Mouse (Mus musculus) kidney, adult 2 months (tissue): ENCODE results near the gene Akap12. TPM values are rescaled to one million over a fixed set of nuclear protein-coding genes. Genes with fewer than 3 reads are reported as not detected.

Experiments used
- DNase-seq: peaks from one replicate; pipeline ENCODE4 v3.0.0; 2021
- H3K27ac ChIP-seq: fragments of 200-500 bp; 2 replicates; pipeline ENCODE4 v1.5.1; 2012; ENCODE audit warnings: low read depth, low read length, control low read depth, inconsistent platforms; ENCODE audit not compliant: insufficient read depth
- H3K27me3 ChIP-seq: fragments of 200-500 bp; replicated peaks from 2 replicates; pipeline ENCODE4 v1.6.1; 2012; ENCODE audit warnings: mild to moderate bottlenecking, moderate library complexity, low read length, inconsistent platforms; ENCODE audit not compliant: control insufficient read depth, insufficient read depth
- H3K36me3 ChIP-seq: fragments of 200-500 bp; 2 replicates; pipeline ENCODE4 v1.6.1; 2012; ENCODE audit warnings: mild to moderate bottlenecking, moderate library complexity, low read length, inconsistent platforms; ENCODE audit not compliant: control insufficient read depth, insufficient read depth
- H3K4me1 ChIP-seq: fragments of 200-500 bp; 2 replicates; pipeline ENCODE4 v1.6.1; 2011; ENCODE audit warnings: low read length; ENCODE audit not compliant: control insufficient read depth, insufficient read depth
- H3K4me3 ChIP-seq: fragments of 200-500 bp; 2 replicates; pipeline ENCODE4 v1.5.1; 2011; ENCODE audit warnings: mild to moderate bottlenecking, low read depth, low read length, control low read depth; ENCODE audit not compliant: insufficient read depth
- CTCF ChIP-seq: fragments of 200-500 bp; conservative IDR thresholded peaks from 2 replicates; pipeline ENCODE4 v1.5.1; 2011; ENCODE audit warnings: low read depth, mild to moderate bottlenecking, control low read depth, low read length, moderate library complexity, mixed read lengths; ENCODE audit not compliant: insufficient read depth, insufficient read length
- POLR2A ChIP-seq: fragments of 200-500 bp; IDR thresholded peaks from one replicate; pipeline ENCODE4 v1.6.1; 2011; ENCODE audit warnings: low read depth, low read length, control low read depth
- WGBS: fragments of 180-500 bp; shearing (Covaris S2); methylation state at CpG from one replicate; pipeline ENCODE4 v1.1.7; 2018; 5-methylcytosine and 5-hydroxymethylcytosine counted together
- polyA plus RNA-seq: library from polyadenylated mRNA; depleted of rRNA; stranded (reverse); fragments of >200 nt; gene quantifications from 2 replicates; pipeline ENCODE4 v1.2.3, GENCODE M21; 2012

The Akap12 gene
- polyA plus RNA-seq, 1 experiment = 6.0 TPM

DNA sequence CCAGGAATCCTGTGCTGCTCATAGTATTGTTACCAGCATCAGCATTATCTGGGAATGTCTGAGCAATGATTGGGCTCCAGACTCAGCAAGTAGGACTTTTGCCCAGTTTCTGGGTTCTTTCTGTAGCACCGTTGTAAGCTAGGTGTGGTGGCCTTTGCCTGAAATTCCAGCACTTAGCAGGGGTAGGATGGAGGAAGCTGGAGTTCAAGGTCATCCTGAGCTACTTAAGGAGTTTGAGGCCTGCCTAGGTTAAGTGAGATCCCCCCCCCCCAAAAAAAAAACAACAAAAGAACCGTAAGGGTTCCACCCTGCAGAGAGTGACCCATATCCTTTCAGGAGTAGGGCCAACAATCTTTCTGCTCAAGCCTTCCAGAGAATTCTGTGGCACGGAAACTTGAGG, 98.4 kb downstream of the Akap12 start:
- Histone ChIP-seq H3K4me3 (no peak overlapping the region), H3K36me3 (peaks cover 1% of the 10 kb centered on the region; the same call in 1 of the 2 replicates), H3K4me1 (no peaks in the 10 kb centered on the region), H3K27ac (no peak overlapping the region), H3K27me3 (no peaks in the 10 kb centered on the region)
- no peak for TF ChIP-seq CTCF
- TF ChIP-seq POLR2A = no peak
- DNase-seq = no peak
- WGBS = 66% methylated on average over 3 of the region's 3 CpGs

- Histone ChIP-seq H3K27me3 (no peaks in the 10 kb centered on the region), H3K4me1 (no peaks in the 10 kb centered on the region), H3K4me3 (no peak overlapping the region), H3K36me3 (peaks cover 1% of the 10 kb centered on the region; the same call in 1 of the 2 replicates), H3K27ac (no peak overlapping the region)
- DNase-seq = no peak
- WGBS = 90% methylated on average over 11 of the region's 11 CpGs
- no peak for TF ChIP-seq CTCF
- TF ChIP-seq POLR2A = no peak
Observed at GRCm38 (mm10) chr10:4370105-4370504, 103.9 kb downstream of the Akap12 start.

GRCm38 (mm10) chr10:4372011-4372410, 105.8 kb downstream of the Akap12 start:
- WGBS = 46% methylated on average over 5 of the region's 5 CpGs
- Histone ChIP-seq H3K27me3 (no peaks in the 10 kb centered on the region), H3K4me1 (no peaks in the 10 kb centered on the region), H3K27ac (no peak overlapping the region), H3K36me3 (peaks cover 1% of the 10 kb centered on the region; the same call in 1 of the 2 replicates), H3K4me3 (no peak overlapping the region)
- DNase-seq = peak; percentile 47
- TF ChIP-seq POLR2A (no peak), CTCF (peak; percentile 41; the same call in 1 of the 2 replicates)

DNA sequence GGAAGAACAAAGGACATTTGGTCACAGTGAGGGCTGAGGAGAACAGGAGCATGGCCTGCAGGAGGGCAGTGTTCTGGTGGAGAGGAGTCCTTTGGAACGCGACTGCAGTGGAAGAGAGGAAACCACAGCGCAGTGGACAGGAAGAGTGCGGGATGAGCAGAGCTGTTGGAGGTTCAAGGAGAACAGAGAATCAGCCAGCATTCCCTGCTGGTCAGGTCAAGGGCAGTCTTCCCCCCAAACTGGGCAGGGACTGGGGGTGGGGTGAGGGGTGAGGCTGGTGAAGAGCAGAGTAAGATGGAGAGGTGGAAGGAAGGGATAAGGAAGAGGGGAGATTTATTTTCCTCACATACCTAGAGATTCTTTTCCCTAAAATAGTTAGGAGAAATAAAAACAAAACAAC, 107.4 kb downstream of the Akap12 start:
- 95% methylated on average over 4 of the region's 4 CpGs for WGBS
- Histone ChIP-seq H3K27me3 (no peaks in the 10 kb centered on the region), H3K4me1 (no peaks in the 10 kb centered on the region), H3K27ac (no peak overlapping the region), H3K36me3 (no peaks in the 10 kb centered on the region), H3K4me3 (no peak overlapping the region)
- TF ChIP-seq POLR2A (no peak), CTCF (no peak)
- DNase-seq = no peak

DNA sequence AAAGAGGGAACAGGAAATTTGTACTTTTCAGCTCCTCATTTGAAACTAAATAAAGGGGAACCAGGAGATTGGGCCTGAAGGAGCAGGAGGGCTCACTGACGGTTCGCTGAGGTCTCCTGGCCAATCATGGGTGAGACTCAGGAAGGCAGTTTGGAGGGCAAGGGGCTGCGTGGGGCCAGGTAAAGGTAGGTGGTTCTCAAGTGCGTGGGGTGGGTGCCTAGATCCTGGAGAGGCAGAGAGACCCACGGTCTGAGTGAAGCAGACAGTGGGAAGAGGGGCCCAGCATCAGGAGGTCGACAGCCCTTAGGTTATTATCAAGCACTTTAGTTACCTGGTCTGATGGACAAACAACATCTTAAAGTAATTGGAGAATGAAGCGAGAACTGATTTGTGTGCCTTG, 108.1 kb downstream of the Akap12 start:
- no peak overlapping the region for H3K27ac ChIP-seq
- no peaks in the 10 kb centered on the region for H3K4me1 ChIP-seq
- H3K27me3 ChIP-seq = no peaks in the 10 kb centered on the region
- 80% methylated on average over 7 of the region's 7 CpGs for WGBS
- no peak overlapping the region for H3K4me3 ChIP-seq
- H3K36me3 ChIP-seq = no peaks in the 10 kb centered on the region
- no peak for DNase-seq
- TF ChIP-seq CTCF (no peak), POLR2A (no peak)

DNA sequence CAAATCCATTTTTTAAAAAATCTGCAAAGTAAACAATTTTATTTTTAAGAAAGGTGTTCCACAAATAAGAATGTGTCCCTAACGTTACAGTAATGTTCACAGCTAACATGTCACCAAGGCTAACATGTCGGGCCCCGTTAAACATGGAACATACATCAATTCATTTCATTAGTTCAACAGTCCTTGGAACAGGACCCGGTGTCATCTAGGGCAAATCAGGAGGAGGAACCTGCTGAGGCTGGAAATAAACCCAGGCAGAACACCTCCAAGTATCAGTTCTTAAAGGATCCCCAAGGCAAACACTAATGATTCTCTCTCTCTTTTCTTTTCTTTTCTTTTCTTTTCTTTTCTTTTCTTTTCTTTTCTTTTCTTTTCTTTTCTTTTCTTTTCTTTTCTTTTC, 108.6 kb downstream of the Akap12 start:
- DNase-seq = no peak
- no peaks in the 10 kb centered on the region for H3K27me3 ChIP-seq
- H3K4me1 ChIP-seq = no peaks in the 10 kb centered on the region
- TF ChIP-seq POLR2A (no peak), CTCF (no peak)
- H3K36me3 ChIP-seq = no peaks in the 10 kb centered on the region
- no peak overlapping the region for H3K27ac ChIP-seq
- WGBS = 66% methylated on average over 4 of the region's 4 CpGs
- H3K4me3 ChIP-seq = no peak overlapping the region

- Histone ChIP-seq H3K4me1 (no peaks in the 10 kb centered on the region), H3K4me3 (no peak overlapping the region), H3K36me3 (no peaks in the 10 kb centered on the region), H3K27me3 (no peaks in the 10 kb centered on the region), H3K27ac (no peak overlapping the region)
- TF ChIP-seq CTCF (no peak), POLR2A (no peak)
- WGBS = 72% methylated on average over 7 of the region's 7 CpGs
- no peak for DNase-seq
Observed at GRCm38 (mm10) chr10:4375267-4375666, 109.1 kb downstream of the Akap12 start.
